Mouse (Mus musculus): ENCODE results near the gene Itprip. TPM values are rescaled to one million over a fixed set of nuclear protein-coding genes. Genes with fewer than 3 reads are reported as not detected.

Itprip gene
- polyA plus RNA-seq, 1 experiment from 2014 or later, result 3.8 TPM

DNA sequence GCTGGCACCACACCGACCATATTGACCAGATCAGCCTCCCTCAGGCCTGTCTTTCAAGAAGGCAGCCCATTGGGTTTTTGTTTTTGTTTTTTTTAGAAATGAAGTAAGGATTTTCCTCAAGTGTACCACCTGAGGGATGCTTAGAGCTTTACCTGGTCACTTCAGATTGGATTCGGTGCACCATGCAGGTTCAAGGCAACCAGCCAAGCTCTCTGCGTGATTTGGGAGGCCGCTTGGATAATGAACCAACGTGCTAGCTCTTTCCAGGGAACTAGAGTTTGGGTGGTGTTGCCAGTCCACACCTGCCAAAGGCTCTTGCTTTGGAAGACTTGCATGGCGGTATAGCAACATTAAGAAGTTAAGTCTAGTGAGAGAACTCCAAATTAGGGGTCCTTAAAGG is 26.0 kb downstream of the Itprip start:
- no peak overlapping the region for H3K27ac ChIP-seq (ENCODE audit: low read depth, low read length)
- 96% methylated on average over 6 of the region's 6 CpGs for WGBS
- no peak overlapping the region for H3K4me3 ChIP-seq (ENCODE audit: low read depth, low read length)
- H3K9me3 ChIP-seq (ENCODE audit: control insufficient read depth, low read length), result no peaks in the 10 kb centered on the region
- H3K4me1 ChIP-seq (ENCODE audit: control insufficient read depth, insufficient read depth, low read length), result no peaks in the 10 kb centered on the region
- no peak for ATAC-seq (ENCODE audit: low read depth)
- H3K4me2 ChIP-seq (ENCODE audit: low read depth, low read length), result no peak overlapping the region
- no peak overlapping the region for H3K9ac ChIP-seq (replicated peaks; ENCODE audit: low read depth, low read length)
- H3K27me3 ChIP-seq (ENCODE audit: control insufficient read depth, insufficient read depth, low read length), result no peaks in the 10 kb centered on the region
- no peaks in the 10 kb centered on the region for H3K36me3 ChIP-seq (ENCODE audit: control insufficient read depth, insufficient read depth, low read length)

GRCm38 (mm10) chr19:47891562-47892312 is 27.4 kb downstream of the Itprip start:
- 77% methylated on average over 11 of the region's 11 CpGs for WGBS

DNA sequence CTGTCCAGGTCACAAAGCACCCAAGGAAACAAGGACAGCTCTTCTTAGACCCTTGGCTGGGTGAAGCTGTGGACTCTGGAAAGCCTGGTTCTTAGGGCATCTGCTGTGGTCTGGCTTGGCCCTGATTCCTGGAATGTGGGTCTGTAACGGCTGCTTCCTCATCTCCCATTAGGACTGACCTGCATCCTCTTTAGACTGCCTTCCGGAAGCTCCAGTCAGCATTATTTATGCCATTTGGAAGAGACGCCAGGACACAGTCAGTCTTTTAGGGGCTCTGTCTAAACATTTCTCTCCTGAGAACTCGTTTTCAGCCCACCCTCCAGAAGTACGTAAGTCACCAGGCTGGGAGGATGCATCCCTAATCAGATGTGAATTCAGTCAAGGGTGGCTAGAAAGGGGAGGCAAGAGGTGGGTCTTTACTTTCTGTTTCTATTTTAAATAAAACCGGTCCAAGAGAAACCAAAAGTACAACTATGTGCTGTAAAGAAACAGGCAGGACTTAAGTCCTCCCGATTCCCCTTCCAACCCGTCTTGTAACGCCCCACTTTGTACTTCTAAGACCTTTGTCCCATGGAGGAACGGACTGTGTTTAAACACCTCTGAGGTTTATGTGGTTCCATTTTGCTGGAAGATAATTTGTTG is 28.5 kb downstream of the Itprip start:
- Histone ChIP-seq H3K27ac (ENCODE audit: low read depth, low read length) (no peak overlapping the region), H3K36me3 (ENCODE audit: control insufficient read depth, insufficient read depth, low read length) (no peaks in the 10 kb centered on the region), H3K4me2 (ENCODE audit: low read depth, low read length) (no peak overlapping the region; the same call in 1 of the 2 replicates), H3K4me3 (ENCODE audit: low read depth, low read length) (no peak overlapping the region), H3K27me3 (ENCODE audit: control insufficient read depth, insufficient read depth, low read length) (no peaks in the 10 kb centered on the region), H3K9me3 (ENCODE audit: control insufficient read depth, low read length) (no peaks in the 10 kb centered on the region), H3K4me1 (ENCODE audit: control insufficient read depth, insufficient read depth, low read length) (no peaks in the 10 kb centered on the region), H3K9ac (replicated peaks; ENCODE audit: low read depth, low read length) (no peak overlapping the region)
- ATAC-seq (ENCODE audit: low read depth), result no peak
- WGBS, result 63% methylated on average over 10 of the region's 10 CpGs

More at GRCm38 (mm10) chr19:47891562-47892312, 27.4 kb downstream of the Itprip start:
- Histone ChIP-seq H3K36me3 (ENCODE audit: control insufficient read depth, insufficient read depth, low read length) (no peaks in the 10 kb centered on the region), H3K9me3 (ENCODE audit: control insufficient read depth, low read length) (no peaks in the 10 kb centered on the region), H3K9ac (replicated peaks; ENCODE audit: low read depth, low read length) (no peak overlapping the region), H3K27ac (ENCODE audit: low read depth, low read length) (no peak overlapping the region), H3K27me3 (ENCODE audit: control insufficient read depth, insufficient read depth, low read length) (no peaks in the 10 kb centered on the region), H3K4me1 (ENCODE audit: control insufficient read depth, insufficient read depth, low read length) (no peaks in the 10 kb centered on the region), H3K4me3 (ENCODE audit: low read depth, low read length) (no peak overlapping the region), H3K4me2 (ENCODE audit: low read depth, low read length) (no peak overlapping the region)
- no peak for ATAC-seq (ENCODE audit: low read depth)

- Histone ChIP-seq H3K36me3 (ENCODE audit: control insufficient read depth, insufficient read depth, low read length) (no peaks in the 10 kb centered on the region), H3K4me1 (ENCODE audit: control insufficient read depth, insufficient read depth, low read length) (no peaks in the 10 kb centered on the region), H3K27ac (ENCODE audit: low read depth, low read length) (no peak overlapping the region), H3K4me3 (ENCODE audit: low read depth, low read length) (no peak overlapping the region), H3K27me3 (ENCODE audit: control insufficient read depth, insufficient read depth, low read length) (no peaks in the 10 kb centered on the region), H3K9ac (replicated peaks; ENCODE audit: low read depth, low read length) (no peak overlapping the region), H3K9me3 (ENCODE audit: control insufficient read depth, low read length) (no peaks in the 10 kb centered on the region), H3K4me2 (ENCODE audit: low read depth, low read length) (no peak overlapping the region)
- ATAC-seq (ENCODE audit: low read depth), result no peak
- 93% methylated on average over 8 of the region's 8 CpGs for WGBS
Observed at GRCm38 (mm10) chr19:47888037-47888436, 31.1 kb downstream of the Itprip start.

- Histone ChIP-seq H3K9ac (replicated peaks; ENCODE audit: low read depth, low read length) (no peak overlapping the region), H3K27me3 (ENCODE audit: control insufficient read depth, insufficient read depth, low read length) (no peaks in the 10 kb centered on the region), H3K36me3 (ENCODE audit: control insufficient read depth, insufficient read depth, low read length) (no peaks in the 10 kb centered on the region), H3K4me2 (ENCODE audit: low read depth, low read length) (no peak overlapping the region), H3K4me1 (ENCODE audit: control insufficient read depth, insufficient read depth, low read length) (no peaks in the 10 kb centered on the region), H3K27ac (ENCODE audit: low read depth, low read length) (no peak overlapping the region), H3K9me3 (ENCODE audit: control insufficient read depth, low read length) (no peaks in the 10 kb centered on the region), H3K4me3 (ENCODE audit: low read depth, low read length) (no peak overlapping the region)
- no peak for ATAC-seq (ENCODE audit: low read depth)
- 88% methylated on average over 10 of the region's 10 CpGs for WGBS
Observed at GRCm38 (mm10) chr19:47887417-47887816, 31.7 kb downstream of the Itprip start.

DNA sequence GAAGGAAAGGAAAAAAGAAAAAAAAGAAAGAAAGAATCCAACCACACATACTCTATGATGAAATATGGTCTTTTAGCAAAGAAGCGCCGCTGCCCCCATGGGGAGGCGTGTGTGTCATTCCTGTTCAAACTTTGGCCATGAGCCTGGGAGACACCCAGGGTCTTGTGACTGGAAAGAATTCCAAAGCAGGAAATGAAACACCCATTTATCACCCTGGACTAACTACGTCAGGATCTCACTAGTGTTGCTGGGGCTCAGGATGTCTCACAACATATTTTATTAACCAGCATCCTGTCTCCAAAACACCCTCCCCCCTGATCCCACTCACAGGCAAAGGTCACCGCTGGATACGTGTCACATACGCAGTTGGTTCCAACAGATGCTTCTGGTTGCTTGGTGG is 32.5 kb downstream of the Itprip start:
- Histone ChIP-seq H3K9me3 (ENCODE audit: control insufficient read depth, low read length) (no peaks in the 10 kb centered on the region), H3K4me2 (ENCODE audit: low read depth, low read length) (no peak overlapping the region), H3K4me1 (ENCODE audit: control insufficient read depth, insufficient read depth, low read length) (no peaks in the 10 kb centered on the region), H3K27me3 (ENCODE audit: control insufficient read depth, insufficient read depth, low read length) (no peaks in the 10 kb centered on the region), H3K36me3 (ENCODE audit: control insufficient read depth, insufficient read depth, low read length) (no peaks in the 10 kb centered on the region), H3K27ac (ENCODE audit: low read depth, low read length) (no peak overlapping the region), H3K4me3 (ENCODE audit: low read depth, low read length) (no peak overlapping the region), H3K9ac (replicated peaks; ENCODE audit: low read depth, low read length) (no peak overlapping the region)
- 75% methylated on average over 7 of the region's 7 CpGs for WGBS
- no peak for ATAC-seq (ENCODE audit: low read depth)

- WGBS, result 93% methylated on average over 11 of the region's 11 CpGs
- H3K27me3 ChIP-seq (ENCODE audit: control insufficient read depth, insufficient read depth, low read length), result no peaks in the 10 kb centered on the region
Observed at GRCm38 (mm10) chr19:47885886-47886285, 33.2 kb downstream of the Itprip start.

DNA sequence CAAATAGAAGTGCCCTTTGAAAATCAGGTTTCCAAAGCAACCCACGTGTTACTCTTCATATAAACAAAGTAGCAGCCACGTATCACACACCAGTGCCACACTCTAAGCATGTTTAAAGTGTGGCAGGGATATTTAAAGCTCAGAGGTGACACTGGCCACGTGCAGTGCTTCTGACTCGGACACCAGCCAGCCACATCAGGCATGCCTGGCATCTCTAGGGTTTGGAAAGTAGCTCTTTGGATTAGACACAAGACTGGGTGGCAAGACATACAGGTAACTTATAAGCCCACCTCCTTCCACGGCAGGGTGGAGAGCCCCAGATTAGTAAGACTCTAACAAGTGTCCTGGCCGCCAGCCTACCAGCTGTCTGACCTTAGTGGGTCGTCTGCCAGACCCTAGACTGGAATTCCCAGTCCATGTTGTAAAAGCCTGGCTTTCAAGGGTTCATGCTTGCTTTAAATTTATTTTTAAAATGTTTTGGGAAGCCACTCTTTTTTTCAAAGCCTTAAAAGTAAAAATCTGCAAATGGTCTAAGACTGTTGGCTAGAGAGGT is 33.8 kb downstream of the Itprip start:
- H3K4me1 ChIP-seq (ENCODE audit: control insufficient read depth, insufficient read depth, low read length), result no peaks in the 10 kb centered on the region
- H3K4me2 ChIP-seq (ENCODE audit: low read depth, low read length), result no peak overlapping the region
- H3K36me3 ChIP-seq (ENCODE audit: control insufficient read depth, insufficient read depth, low read length), result no peaks in the 10 kb centered on the region
- H3K27me3 ChIP-seq (ENCODE audit: control insufficient read depth, insufficient read depth, low read length), result no peaks in the 10 kb centered on the region
- no peaks in the 10 kb centered on the region for H3K9me3 ChIP-seq (ENCODE audit: control insufficient read depth, low read length)
- H3K27ac ChIP-seq (ENCODE audit: low read depth, low read length), result no peak overlapping the region
- WGBS, result 64% methylated on average over 7 of the region's 7 CpGs
- no peak for ATAC-seq (ENCODE audit: low read depth)
- no peak overlapping the region for H3K9ac ChIP-seq (replicated peaks; ENCODE audit: low read depth, low read length)
- no peak overlapping the region for H3K4me3 ChIP-seq (ENCODE audit: low read depth, low read length)

More at GRCm38 (mm10) chr19:47885886-47886285, 33.2 kb downstream of the Itprip start:
- Histone ChIP-seq H3K36me3 (ENCODE audit: control insufficient read depth, insufficient read depth, low read length) (no peaks in the 10 kb centered on the region), H3K4me2 (ENCODE audit: low read depth, low read length) (no peak overlapping the region), H3K4me1 (ENCODE audit: control insufficient read depth, insufficient read depth, low read length) (no peaks in the 10 kb centered on the region), H3K9me3 (ENCODE audit: control insufficient read depth, low read length) (no peaks in the 10 kb centered on the region), H3K27ac (ENCODE audit: low read depth, low read length) (no peak overlapping the region), H3K4me3 (ENCODE audit: low read depth, low read length) (no peak overlapping the region), H3K9ac (replicated peaks; ENCODE audit: low read depth, low read length) (no peak overlapping the region)
- ATAC-seq (ENCODE audit: low read depth), result no peak
